In the genomic region with DNA sequence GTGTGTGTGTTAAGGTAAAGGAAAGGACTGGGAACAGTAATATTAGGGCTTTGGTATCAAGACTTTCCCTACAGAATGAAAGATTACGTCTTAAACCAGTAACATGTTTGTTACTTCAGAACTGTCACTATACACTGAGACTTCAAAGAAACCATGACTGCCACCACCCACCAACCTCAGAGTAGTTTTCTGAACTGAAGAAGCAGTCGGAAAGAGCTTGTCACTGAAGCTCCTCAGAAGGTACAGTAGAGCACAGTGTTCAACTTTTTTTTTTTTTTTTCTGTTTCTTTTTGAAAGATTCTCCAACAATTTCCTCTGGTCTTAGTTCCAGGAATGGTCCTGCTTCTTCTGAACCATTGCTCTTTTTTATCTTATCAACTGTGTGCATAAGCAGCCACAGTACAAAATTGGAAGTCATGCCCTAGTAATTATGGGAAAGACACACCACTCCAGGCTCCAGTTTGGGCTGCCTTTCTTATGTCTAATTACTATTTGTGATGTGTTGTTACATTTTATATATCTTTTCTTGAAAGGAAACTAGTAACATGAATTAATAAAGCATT, we compare ENCODE assay signal across 19 mouse cellular contexts. TPM values are rescaled to one million over a fixed set of nuclear protein-coding genes. Genes with fewer than 3 reads are reported as not detected.
DNase-seq lines count a peak whose midpoint lies in the region; ATAC-seq and TF ChIP-seq lines count a peak whose summit lies in the region.
"Had no signal": no experiment of that assay in that cellular context is flagged by ENCODE, and none has a peak within 500 bp of the region (broad histone marks: within the 10 kb centered on the region; RNA-seq: fewer than 3 reads in every experiment).

No protein-coding gene starts in this region.

- H3K36me3 ChIP-seq in midbrain, embryonic 11.5 days (ENCODE audit: control insufficient read depth, insufficient read depth, low read length): no peaks in the 10 kb centered on the region
- H3K36me3 ChIP-seq in midbrain, embryonic 10.5 days: no peaks in the 10 kb centered on the region
- H3K36me3 ChIP-seq in liver, embryonic 14.5 days (replicated peaks; ENCODE audit: control insufficient read depth, insufficient read depth, low read depth): no peaks in the 10 kb centered on the region
- H3K36me3 ChIP-seq: embryonic facial prominence, embryonic 13.5 days; heart, embryonic 12.5 days had no signal

- no peak overlapping the region for H3K4me2 ChIP-seq in midbrain, embryonic 11.5 days
- H3K4me2 ChIP-seq in liver, embryonic 14.5 days (ENCODE audit: low read depth): peak overlapping the region; percentile 22; the same call in 1 of the 2 replicates
- H3K4me2 ChIP-seq: forebrain, embryonic 13.5 days; heart, embryonic 12.5 days; lung, embryonic 14.5 days had no signal

- 76% methylated on average over 2 of the region's 2 CpGs for WGBS in midbrain, embryonic 11.5 days
- 82% methylated on average over 2 of the region's 2 CpGs for WGBS in midbrain, embryonic 10.5 days
- 39% methylated on average over 2 of the region's 2 CpGs for WGBS in liver, embryonic 14.5 days (ENCODE audit: insufficient replicate concordance)

- no peak for TF ChIP-seq CTCF in liver, embryonic 14.5 days (IDR thresholded peaks at IDR 0.05; ENCODE audit: low read depth)

- DNase-seq in midbrain, embryonic 11.5 days (ENCODE audit: low spot score, missing footprints): peak; percentile 65
- no peak for DNase-seq in midbrain, embryonic 10.5 days (ENCODE audit: low spot score)
- DNase-seq in c-Kit-positive CD71-positive TER-119-positive erythroid progenitor cells, embryonic 14.5 days (ENCODE audit: low spot score): peak; percentile 33
- DNase-seq in liver, embryonic 14.5 days (ENCODE audit: low read depth in 3 of 3, low spot score in 3 of 3): no peak
- peak; percentile 48 to 72 for DNase-seq in thymus, postnatal 36 days
- no peak for DNase-seq in left cerebral cortex, adult 9 months (ENCODE audit: low spot score in 2 of 2)
- DNase-seq in heart, postnatal 14 days: no peak
- DNase-seq: adrenal gland, postnatal 36 days; B cell, adult 2 months; heart, postnatal 4 days; kidney, adult 9 months; lung, embryonic 14.5 days; midbrain, embryonic 14.5 days; right cerebral cortex, postnatal 25 days had no signal

- no peak overlapping the region for H3K4me3 ChIP-seq in midbrain, embryonic 11.5 days (ENCODE audit: low read depth, low read length)
- H3K4me3 ChIP-seq in midbrain, embryonic 10.5 days: no peak overlapping the region
- no peak overlapping the region for H3K4me3 ChIP-seq in liver, embryonic 14.5 days (ENCODE audit: insufficient read depth in 1 of 2, low read depth in 2 of 2, low read length in 2 of 2)
- H3K4me3 ChIP-seq: embryonic facial prominence, embryonic 13.5 days; forebrain, embryonic 13.5 days; heart, embryonic 12.5 days had no signal

- H3K9me3 ChIP-seq in midbrain, embryonic 11.5 days (ENCODE audit: control insufficient read depth, low read length): no peaks in the 10 kb centered on the region
- H3K9me3 ChIP-seq in midbrain, embryonic 10.5 days (replicated peaks): no peaks in the 10 kb centered on the region
- no peaks in the 10 kb centered on the region for H3K9me3 ChIP-seq in liver, embryonic 14.5 days (ENCODE audit: control insufficient read depth, low read length)
- H3K9me3 ChIP-seq: embryonic facial prominence, embryonic 13.5 days; forebrain, embryonic 13.5 days; heart, embryonic 12.5 days had no signal

- no peak for TF ChIP-seq EP300 in liver, embryonic 14.5 days (IDR thresholded peaks at IDR 0.05; ENCODE audit: low read depth)

- H3K9ac ChIP-seq in midbrain, embryonic 11.5 days (ENCODE audit: low read length): no peak overlapping the region
- H3K9ac ChIP-seq in liver, embryonic 14.5 days (replicated peaks): no peak overlapping the region
- H3K9ac ChIP-seq: embryonic facial prominence, embryonic 13.5 days; forebrain, embryonic 13.5 days; heart, embryonic 12.5 days; lung, embryonic 14.5 days had no signal

- 0 out of 2 replicates have a peak, but pooled peaks cover 2% of the 10 kb centered on the region for H3K4me1 ChIP-seq in midbrain, embryonic 11.5 days (ENCODE audit: control insufficient read depth, insufficient read depth, low read length)
- peaks cover 17% of the 10 kb centered on the region for H3K4me1 ChIP-seq in midbrain, embryonic 10.5 days
- H3K4me1 ChIP-seq in liver, embryonic 14.5 days (replicated peaks; ENCODE audit: control insufficient read depth in 2 of 2, insufficient read depth in 2 of 2, low read length in 1 of 2): peaks cover 5 to 23% of the 10 kb centered on the region in 2 experiments; a peak in 3 of 4 replicates
- H3K4me1 ChIP-seq: forebrain, embryonic 13.5 days had no signal

- no peak overlapping the region for H3K27ac ChIP-seq in midbrain, embryonic 11.5 days (ENCODE audit: low read depth, low read length)
- H3K27ac ChIP-seq in midbrain, embryonic 10.5 days (replicated peaks): no peak overlapping the region
- H3K27ac ChIP-seq in liver, embryonic 14.5 days: no peak overlapping the region
- H3K27ac ChIP-seq: forebrain, embryonic 13.5 days; macrophage had no signal

- no peak for ATAC-seq in midbrain, embryonic 11.5 days (ENCODE audit: low FRiP score)
- peak; percentile 68; the same call in 1 of the 2 replicates for ATAC-seq in liver, embryonic 14.5 days (ENCODE audit: insufficient read depth)
- no peak for ATAC-seq in erythroblast, adult 5-6 weeks (replicated peaks; ENCODE audit: low FRiP score, poor library complexity, severe bottlenecking)
- ATAC-seq: forebrain, embryonic 13.5 days had no signal

- intact Hi-C loops in heart, postnatal 14 days (cut with DNase I): no loop called here

- H3K27me3 ChIP-seq in midbrain, embryonic 11.5 days (ENCODE audit: control insufficient read depth, insufficient read depth, low read length): no peaks in the 10 kb centered on the region
- H3K27me3 ChIP-seq in midbrain, embryonic 10.5 days (ENCODE audit: low read depth, poor library complexity, severe bottlenecking): no peaks in the 10 kb centered on the region
- no peaks in the 10 kb centered on the region for H3K27me3 ChIP-seq in liver, embryonic 14.5 days (ENCODE audit: control insufficient read depth, insufficient read depth, low read length)
- H3K27me3 ChIP-seq: embryonic facial prominence, embryonic 13.5 days; forebrain, embryonic 13.5 days; heart, embryonic 12.5 days had no signal

RNA-seq across cellular contexts. Expression of a gene that starts 45.9 kb away (rescaled TPM):
- polyA plus RNA-seq in midbrain, embryonic 11.5 days (2014; fragmentation: Nextera tagmentation; extraction: Ambion mirVana): 28.4 and 32.3 TPM in 2 replicates
- 21.6 and 28.4 TPM in 2 replicates for polyA plus RNA-seq in midbrain, embryonic 10.5 days (2016; fragmentation: Nextera tagmentation; extraction: Ambion mirVana)
- polyA plus RNA-seq in liver, embryonic 14.5 days (2012; rRNA removed): 1.7 and 2.4 TPM in 2 replicates
- polyA plus RNA-seq in liver, embryonic 14.5 days (2014; fragmentation: Nextera tagmentation; extraction: Ambion mirVana): 3.7 and 4.2 TPM in 2 replicates
- total RNA-seq in erythroblast, adult 5-6 weeks (2015; ENCODE audit: low replicate concordance): 5.4 and 10.0 TPM in 2 replicates
- total RNA-seq in erythroblast, adult 5-6 weeks (2017; ENCODE audit: low replicate concordance): 3.6 and 4.0 TPM in 2 replicates
- 100 to 1,000 TPM; 184 to 192 TPM for total RNA-seq in heart, postnatal 14 days (2021)

Comparison
In these comparisons a context has a peak if more than half of its experiments do, and no peak if none do; other contexts are left out.
1. DNase-seq: peak in midbrain, embryonic 11.5 days (single experiment), c-Kit-positive CD71-positive TER-119-positive erythroid progenitor cells, embryonic 14.5 days (single experiment) and thymus, postnatal 36 days (2 of 2); none in midbrain, embryonic 10.5 days (single experiment), liver, embryonic 14.5 days (0 of 3), left cerebral cortex, adult 9 months (0 of 2) and heart, postnatal 14 days (0 of 2).